Mouse (Mus musculus) spleen, adult 2 months (tissue): ENCODE results near the gene Me1.

Experiments
- CTCF ChIP-seq: fragments of 200-500 bp; IDR thresholded peaks from 2 replicates; pipeline ENCODE4 v1.5.1; 2011; ENCODE audit warnings: mild to moderate bottlenecking, inconsistent platforms; ENCODE audit not compliant: insufficient read depth, insufficient read length, insufficient replicate concordance; ENCODE audit errors: extremely low read depth
- POLR2A ChIP-seq: fragments of 200-500 bp; IDR thresholded peaks from 2 replicates; pipeline ENCODE4 v1.6.1; 2011; ENCODE audit warnings: low read depth, low read length, inconsistent platforms

DNA sequence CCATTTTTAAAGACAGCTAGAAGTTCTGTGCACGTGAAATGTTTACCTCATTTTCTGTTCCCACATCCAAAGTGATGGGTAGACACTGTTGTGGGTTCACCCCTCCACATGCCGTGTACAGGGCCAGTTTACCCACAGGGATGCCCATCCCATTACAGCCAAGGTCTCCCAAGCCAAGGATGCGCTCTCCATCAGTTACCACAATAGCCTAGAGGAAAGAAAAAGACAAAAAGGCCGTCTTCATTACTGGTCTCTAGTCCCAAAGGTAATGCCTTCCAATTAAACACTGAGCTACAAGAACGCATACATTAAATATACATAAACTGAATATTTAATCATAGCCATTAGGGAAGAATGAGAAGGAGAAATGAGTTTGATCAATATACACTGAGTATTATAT lies 44.9 kb downstream of the Me1 start:
- no peak for TF ChIP-seq POLR2A
- TF ChIP-seq CTCF, result no peak
